Mouse (Mus musculus): Measurements from ENCODE around the gene Zfp457.
A peak's percentile ranks its signal among the peaks of the same experiment; 100 is the strongest.
"Not testable (repeated sequence)": the region's sequence is repeated elsewhere in the genome, so short reads cannot be mapped to it uniquely, and the experiment has no call there.

The Zfp457 gene

GRCm38 (mm10) chr13:67305822-67306672 is at the start of gene Zfp457:
Zfp457 (minus strand) TSS chr13:67306485.
- DNase-seq (ENCODE audit: low spot score in 2 of 2): peak; percentile 78 to 83

GRCm38 (mm10) chr13:67351854-67352253 is 45.6 kb upstream of the Zfp457 start:
- DNase-seq (ENCODE audit: low spot score in 2 of 2): no peak

GRCm38 (mm10) chr13:67343422-67343821 is 37.1 kb upstream of the Zfp457 start:
- no peak for DNase-seq (ENCODE audit: low spot score in 2 of 2)

DNA sequence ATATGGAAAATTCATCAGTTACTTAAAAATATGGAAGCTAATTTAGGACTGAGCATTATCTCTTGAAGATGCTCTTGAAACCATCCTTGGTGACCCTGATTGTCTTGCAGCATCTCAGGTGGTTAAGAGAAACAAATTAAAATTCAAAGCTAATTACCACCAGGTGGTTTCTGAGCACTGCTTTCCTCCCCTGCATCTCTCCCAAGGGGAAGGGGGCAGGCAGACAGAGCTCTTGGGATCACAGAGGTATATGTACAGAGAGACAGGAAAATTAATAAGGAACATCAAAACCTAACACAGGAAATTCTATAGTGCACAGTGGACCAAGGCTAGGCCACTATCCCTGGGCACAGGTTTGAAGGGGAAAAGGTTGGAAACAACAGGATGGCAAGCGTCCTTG is 26.6 kb upstream of the Zfp457 start:
- DNase-seq (ENCODE audit: low spot score in 2 of 2): no peak

GRCm38 (mm10) chr13:67332019-67332724 is 25.9 kb upstream of the Zfp457 start, which contains the start of gene Zfp595:
Zfp595 (minus strand) TSS chr13:67332570.
- DNase-seq (ENCODE audit: low spot score in 2 of 2): peak; percentile 72 to 80

GRCm38 (mm10) chr13:67306718-67307117 is 433 bp upstream of the Zfp457 start:
- no peak for DNase-seq (ENCODE audit: low spot score in 2 of 2)

DNA sequence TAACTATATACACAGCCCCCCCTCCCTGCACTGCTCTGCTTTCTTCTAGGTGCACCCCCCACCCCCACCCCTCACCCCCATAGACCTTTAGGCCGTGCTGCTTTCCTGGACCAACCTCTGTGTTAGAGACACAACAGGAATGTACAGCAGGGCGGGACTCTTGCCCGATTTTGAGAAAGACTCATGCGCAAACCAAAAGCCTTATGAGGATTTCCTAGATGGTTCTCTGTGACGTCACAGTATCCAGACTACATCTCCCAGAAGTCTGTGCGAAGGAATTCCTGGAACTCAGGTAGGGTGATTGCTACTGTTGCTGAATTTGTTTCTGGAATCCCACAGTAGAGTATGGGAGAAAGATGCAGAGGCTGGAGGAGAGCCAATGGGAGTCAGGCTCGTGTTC is 28.0 kb downstream of the Zfp457 start, which contains the start of gene Zfp458:
Gene Zfp458 (minus strand): TSS at position 153 of the 400 bp plus-strand sequence.
- DNase-seq (ENCODE audit: low spot score in 2 of 2): no peak

GRCm38 (mm10) chr13:67269383-67270065 is 36.8 kb downstream of the Zfp457 start:
- not testable (repeated sequence) for DNase-seq (ENCODE audit: low spot score in 2 of 2)

- peak; percentile 54 to 71 for DNase-seq (ENCODE audit: low spot score in 2 of 2)
Measured at GRCm38 (mm10) chr13:67268568-67269369, 37.5 kb downstream of the Zfp457 start.

Measured in spleen, postnatal 4 days (tissue).